Mouse (Mus musculus) heart, adult 2 months (tissue): ENCODE measurements at regions not wholly inside any gene's neighbourhood (a gene's known extent, or its start where the extent isn't known, plus 50 kb on each side); places are given as distances from the start of the nearest gene placed in this dataset.

Experiments used
- CTCF ChIP-seq: fragments of 200-600 bp; IDR thresholded peaks from 2 replicates; pipeline ENCODE4 v1.8.1; 2022; ENCODE audit warnings: antibody characterized with exemption, mild to moderate bottlenecking, moderate library complexity
- EP300 ChIP-seq: fragments of 200-500 bp; IDR thresholded peaks from 2 replicates; pipeline ENCODE4 v1.6.1; 2011; ENCODE audit warnings: low read depth, low read length, control low read depth; ENCODE audit not compliant: insufficient read depth

- TF ChIP-seq CTCF (no peak), EP300 (no peak)
These were observed 87.7 kb upstream of the Zbtb40 start for GRCm38 (mm10) chr4:137136313-137136712.
